ENCODE assay signal across 23 mouse cellular contexts in the genomic region with DNA sequence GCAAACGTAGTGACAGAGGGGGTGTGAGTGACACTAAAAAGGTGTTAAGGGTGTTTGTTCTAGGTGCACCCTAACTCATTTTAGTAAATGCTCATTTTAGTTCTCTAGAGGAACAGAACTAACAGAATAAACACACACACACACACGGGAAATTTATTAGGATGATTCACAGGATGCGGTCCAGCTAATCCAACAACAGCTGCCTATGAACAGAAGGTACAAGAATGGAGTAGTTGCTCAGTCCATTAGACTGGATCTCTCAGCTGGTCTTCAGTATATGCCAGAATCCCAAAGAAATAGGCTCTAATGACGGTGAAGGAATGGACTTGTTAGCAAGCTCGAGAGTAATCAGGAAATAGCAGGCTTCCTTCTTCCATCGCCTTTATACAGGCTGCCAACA.
"Had no signal": no experiment of that assay in that cellular context is flagged by ENCODE, and none has a peak within 500 bp of the region (broad histone marks: within the 10 kb centered on the region; RNA-seq: fewer than 3 reads in every experiment).

No protein-coding gene starts in this region.

- H3K4me3 ChIP-seq: embryonic facial prominence, embryonic 10.5 days; embryonic facial prominence, embryonic 12.5 days; embryonic facial prominence, embryonic 13.5 days; embryonic facial prominence, embryonic 15.5 days; erythroblast, embryonic 14.5 days; forebrain, embryonic 10.5 days; forebrain, embryonic 12.5 days; forebrain, embryonic 13.5 days; forebrain, embryonic 15.5 days; heart, adult 2 months had no signal

- H3K27me3 ChIP-seq: embryonic facial prominence, embryonic 12.5 days; embryonic facial prominence, embryonic 13.5 days; embryonic facial prominence, embryonic 15.5 days; forebrain, embryonic 12.5 days; forebrain, embryonic 13.5 days; forebrain, embryonic 15.5 days had no signal

- DNase-seq: cerebellum, adult 8-10 months; cerebellum, adult 9-10 months; cerebellum, adult 9-11 months; cerebellum, postnatal 25 days; cerebellum, postnatal 36 days; forebrain, postnatal 0 days; gastrocnemius, adult 2 months; gastrocnemius, postnatal 10 days; gastrocnemius, postnatal 14 days; gastrocnemius, postnatal 25 days; gastrocnemius, postnatal 36 days; heart, adult 11 months; heart, adult 18-20 months; heart, adult 2 months had no signal

- H3K36me3 ChIP-seq: embryonic facial prominence, embryonic 10.5 days; embryonic facial prominence, embryonic 12.5 days; embryonic facial prominence, embryonic 13.5 days; embryonic facial prominence, embryonic 15.5 days; forebrain, embryonic 10.5 days; forebrain, embryonic 12.5 days; forebrain, embryonic 15.5 days had no signal

- H3K4me2 ChIP-seq: embryonic facial prominence, embryonic 12.5 days; embryonic facial prominence, embryonic 13.5 days; embryonic facial prominence, embryonic 15.5 days; forebrain, embryonic 12.5 days; forebrain, embryonic 13.5 days; forebrain, embryonic 15.5 days had no signal
